Mouse (Mus musculus) lung, postnatal 0 days (tissue): ENCODE measurements at regions not wholly inside any gene's neighbourhood (a gene's known extent, or its start where the extent isn't known, plus 50 kb on each side); places are given as distances from the start of the nearest gene placed in this dataset.

ENCODE experiments used
- ATAC-seq: fragments of 200-750 bp; cut with Nextera tagmentation; 2 replicates; pipeline ENCODE4 v1.8.0; 2017; ENCODE audit warnings: moderate library complexity
- DNase-seq: peaks from one replicate; pipeline ENCODE4 v3.0.0-alpha.2; 2016; ENCODE audit warnings: low spot score
- H3K27ac ChIP-seq: fragments of 300-500 bp; sonication (generic); 2 replicates; pipeline ENCODE4 v1.5.1; 2014; ENCODE audit warnings: antibody characterized with exemption, mild to moderate bottlenecking, low read length, mixed read lengths
- H3K27me3 ChIP-seq: fragments of 300-500 bp; sonication (generic); replicated peaks from 2 replicates; pipeline ENCODE4 v1.6.1; 2014; ENCODE audit warnings: low read length, mixed read lengths; ENCODE audit not compliant: insufficient read depth
- H3K36me3 ChIP-seq: fragments of 300-500 bp; sonication (generic); 2 replicates; pipeline ENCODE4 v1.6.1; 2014; ENCODE audit warnings: low read length, mixed read lengths; ENCODE audit not compliant: insufficient read depth
- H3K4me1 ChIP-seq: fragments of 300-500 bp; sonication (generic); 2 replicates; pipeline ENCODE4 v1.6.1; 2014; ENCODE audit warnings: antibody characterized with exemption, low read depth, low read length, mixed read lengths; ENCODE audit not compliant: insufficient read depth
- H3K4me2 ChIP-seq: fragments of 300-500 bp; sonication (generic); replicated peaks from 2 replicates; pipeline ENCODE4 v1.6.1; 2014; ENCODE audit warnings: low read depth, mild to moderate bottlenecking, low read length, moderate library complexity, mixed read lengths
- H3K4me3 ChIP-seq: fragments of 300-500 bp; sonication (generic); 2 replicates; pipeline ENCODE4 v1.5.1; 2014; ENCODE audit warnings: low read depth, low read length
- H3K9ac ChIP-seq: fragments of 300-500 bp; sonication (generic); replicated peaks from 2 replicates; pipeline ENCODE4 v1.6.1; 2014; ENCODE audit warnings: low read depth, mild to moderate bottlenecking
- H3K9me3 ChIP-seq: fragments of 300-500 bp; sonication (generic); 2 replicates; pipeline ENCODE4 v1.6.1; 2016; ENCODE audit warnings: low read length, mixed read lengths
- CTCF ChIP-seq: IDR thresholded peaks from 2 replicates; pipeline ENCODE4 v1.5.1; 2016; ENCODE audit warnings: antibody characterized with exemption, mild to moderate bottlenecking
- EP300 ChIP-seq: IDR thresholded peaks from 2 replicates; pipeline ENCODE4 v1.6.1; 2016; ENCODE audit warnings: antibody characterized with exemption, mild to moderate bottlenecking, control low read depth
- WGBS: fragments of 180-500 bp; shearing (Covaris S2); extraction: QIAGEN DNeasy Blood & Tissue Kit; methylation state at CpG from one replicate; pipeline ENCODE4 v1.1.7; 2014; 5-methylcytosine and 5-hydroxymethylcytosine counted together

DNA sequence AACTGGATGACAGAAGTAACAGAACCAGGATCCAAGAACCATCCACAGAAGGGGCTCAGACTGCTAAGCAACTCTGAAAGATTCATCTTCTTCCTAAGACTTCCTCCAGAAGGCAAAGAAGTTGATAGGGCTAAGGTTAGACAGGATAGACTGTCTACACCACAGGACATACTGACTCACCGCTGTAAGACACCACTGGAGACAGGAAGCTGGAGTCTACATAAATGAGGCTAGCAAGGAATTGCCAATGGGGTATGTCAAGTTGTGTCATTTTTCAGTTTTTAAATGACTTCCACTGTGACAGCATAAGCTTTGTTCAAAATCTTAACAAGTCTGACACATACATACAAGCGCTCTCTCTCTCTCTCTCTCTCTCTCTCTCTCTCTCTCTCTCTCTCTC is 645.4 kb upstream of the Gm10131 start:
- no peaks in the 10 kb centered on the region for H3K27me3 ChIP-seq
- no peak for ATAC-seq
- H3K9me3 ChIP-seq: no peaks in the 10 kb centered on the region
- no peaks in the 10 kb centered on the region; the same call in 1 of the 2 replicates for H3K4me1 ChIP-seq
- H3K36me3 ChIP-seq: no peaks in the 10 kb centered on the region
- 83% methylated on average over 2 of the region's 2 CpGs for WGBS
- no peak for DNase-seq
- no peak overlapping the region for H3K4me3 ChIP-seq
- TF ChIP-seq EP300 (no peak), CTCF (no peak)
- H3K9ac ChIP-seq: no peak overlapping the region
- no peak overlapping the region for H3K27ac ChIP-seq
- H3K4me2 ChIP-seq: no peak overlapping the region

DNA sequence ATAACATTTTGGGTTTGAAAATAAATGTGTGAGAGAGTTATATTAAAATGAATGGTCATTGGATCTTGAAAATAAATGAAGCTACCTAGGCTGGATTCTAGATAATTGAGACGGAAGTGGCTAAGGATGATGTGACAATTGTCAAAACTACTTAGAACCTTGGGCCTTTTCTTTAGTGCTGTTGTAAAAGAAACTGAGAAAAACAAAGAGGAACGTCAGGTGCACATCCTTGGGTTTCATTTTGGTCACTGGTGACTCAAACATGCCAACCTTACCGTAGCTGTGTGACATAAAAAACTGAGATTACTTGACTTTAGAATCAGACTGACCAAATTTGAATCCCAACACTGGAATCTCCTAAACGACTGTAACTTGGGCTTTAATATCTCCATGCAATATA is 644.6 kb upstream of the Gm10131 start:
- TF ChIP-seq CTCF (no peak), EP300 (no peak)
- ATAC-seq: no peak
- WGBS: 90% methylated on average over 4 of the region's 4 CpGs
- no peaks in the 10 kb centered on the region for H3K9me3 ChIP-seq
- no peaks in the 10 kb centered on the region for H3K27me3 ChIP-seq
- DNase-seq: no peak
- H3K4me2 ChIP-seq: no peak overlapping the region
- H3K27ac ChIP-seq: no peak overlapping the region
- no peak overlapping the region for H3K4me3 ChIP-seq
- no peak overlapping the region for H3K9ac ChIP-seq
- no peaks in the 10 kb centered on the region for H3K4me1 ChIP-seq
- H3K36me3 ChIP-seq: no peaks in the 10 kb centered on the region

DNA sequence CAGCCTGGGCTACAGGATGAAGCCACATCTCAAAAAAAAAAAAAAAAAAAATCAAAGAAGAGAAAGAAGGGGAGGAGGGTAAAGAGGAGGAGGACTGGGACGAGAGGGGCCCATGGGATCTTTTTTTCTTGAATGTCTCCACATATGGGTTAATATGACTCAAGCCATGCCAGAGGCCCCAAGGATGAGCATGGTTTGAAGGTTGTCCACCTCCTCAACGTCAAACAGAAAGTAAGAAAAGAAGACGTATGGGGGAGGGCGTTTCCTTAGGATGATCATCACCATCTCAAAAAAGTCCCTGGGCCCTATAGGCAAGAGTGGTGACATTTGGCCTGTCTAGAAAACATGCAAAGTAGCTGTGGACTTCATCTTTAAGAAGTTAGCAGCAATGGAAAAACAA is 643.9 kb upstream of the Gm10131 start:
- Histone ChIP-seq H3K27me3 (no peaks in the 10 kb centered on the region), H3K9me3 (no peaks in the 10 kb centered on the region), H3K9ac (no peak overlapping the region), H3K36me3 (no peaks in the 10 kb centered on the region), H3K27ac (no peak overlapping the region), H3K4me3 (no peak overlapping the region), H3K4me2 (no peak overlapping the region), H3K4me1 (no peaks in the 10 kb centered on the region)
- no peak for DNase-seq
- 95% methylated on average over 4 of the region's 4 CpGs for WGBS
- ATAC-seq: no peak
- TF ChIP-seq EP300: no peak
- no peak for TF ChIP-seq CTCF

DNA sequence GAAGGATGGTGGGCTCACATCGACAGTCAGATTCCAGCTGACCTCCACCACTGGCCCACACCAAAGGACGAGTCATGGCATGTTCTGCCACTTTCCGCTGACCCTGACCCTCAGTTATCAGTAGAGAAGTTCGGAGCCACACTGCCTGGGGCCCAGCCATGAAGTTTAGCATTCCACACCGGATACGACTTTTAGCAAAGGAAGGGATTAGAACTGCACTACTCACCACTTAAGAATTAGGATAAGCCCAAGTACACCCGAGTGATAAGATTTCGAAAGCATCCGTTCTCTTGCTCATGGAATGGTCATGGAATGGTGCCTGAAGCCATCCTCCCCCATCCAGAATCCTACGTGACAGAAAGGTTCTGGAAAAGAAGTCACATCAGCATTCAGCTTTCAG is 641.5 kb upstream of the Gm10131 start:
- ATAC-seq (no peak), DNase-seq (peak; percentile 13)
- H3K4me3 ChIP-seq: no peak overlapping the region
- no peak overlapping the region for H3K27ac ChIP-seq
- H3K27me3 ChIP-seq: no peaks in the 10 kb centered on the region
- H3K9me3 ChIP-seq: no peaks in the 10 kb centered on the region
- H3K9ac ChIP-seq: no peak overlapping the region
- no peak overlapping the region for H3K4me2 ChIP-seq
- TF ChIP-seq EP300: no peak
- TF ChIP-seq CTCF: no peak
- no peaks in the 10 kb centered on the region for H3K36me3 ChIP-seq
- WGBS: 44% methylated on average over 10 of the region's 10 CpGs
- no peaks in the 10 kb centered on the region for H3K4me1 ChIP-seq

DNA sequence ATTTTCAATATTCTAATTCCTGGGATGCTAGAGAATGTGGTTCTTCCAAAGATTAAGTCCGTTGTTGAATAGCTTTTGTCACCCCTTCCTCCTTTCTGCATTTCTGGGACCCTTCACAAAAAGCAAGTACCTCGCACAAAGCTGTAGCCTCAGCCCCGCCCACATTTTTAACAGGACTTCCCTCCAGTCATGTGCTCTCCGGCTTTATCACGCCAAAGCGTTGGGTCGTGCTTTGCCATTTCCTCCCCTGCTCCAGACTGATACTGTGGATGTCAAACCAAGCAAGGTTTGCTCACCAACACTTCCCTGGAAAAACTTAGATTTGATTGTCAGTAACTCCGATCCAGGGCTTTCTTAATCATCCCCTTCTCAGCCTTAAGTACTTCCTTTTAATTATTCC is 637.0 kb upstream of the Gm10131 start:
- Histone ChIP-seq H3K4me2 (no peak overlapping the region), H3K27ac (no peak overlapping the region), H3K36me3 (no peaks in the 10 kb centered on the region), H3K9me3 (no peaks in the 10 kb centered on the region), H3K9ac (no peak overlapping the region), H3K4me3 (no peak overlapping the region), H3K4me1 (no peaks in the 10 kb centered on the region), H3K27me3 (no peaks in the 10 kb centered on the region)
- TF ChIP-seq CTCF: no peak
- no peak for TF ChIP-seq EP300
- no peak for ATAC-seq
- 76% methylated on average over 8 of the region's 8 CpGs for WGBS
- no peak for DNase-seq

DNA sequence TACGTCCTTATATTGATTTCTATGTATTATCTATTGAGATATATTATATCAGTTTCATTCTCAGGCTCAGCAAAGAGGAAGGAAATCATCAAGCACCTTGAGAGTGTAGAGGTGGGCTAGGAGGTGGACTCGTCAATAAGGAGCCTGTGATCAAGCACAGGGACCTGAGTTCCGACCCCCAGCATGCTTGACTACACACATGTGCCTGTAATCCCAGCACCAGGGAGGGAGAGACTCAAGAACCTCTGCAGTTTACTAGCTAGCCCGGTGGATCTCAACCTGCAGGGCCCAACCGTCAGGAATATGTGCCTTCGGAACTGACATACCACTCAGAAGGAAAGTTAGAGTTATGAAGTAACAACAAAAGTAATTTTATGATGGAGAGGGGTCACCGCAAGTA is 634.2 kb upstream of the Gm10131 start:
- Histone ChIP-seq H3K9ac (no peak overlapping the region), H3K27me3 (no peaks in the 10 kb centered on the region), H3K9me3 (no peaks in the 10 kb centered on the region), H3K27ac (no peak overlapping the region), H3K36me3 (no peaks in the 10 kb centered on the region), H3K4me3 (no peak overlapping the region), H3K4me1 (no peaks in the 10 kb centered on the region), H3K4me2 (no peak overlapping the region)
- TF ChIP-seq EP300: no peak
- no peak for TF ChIP-seq CTCF
- DNase-seq (no peak), ATAC-seq (no peak)
- 93% methylated on average over 7 of the region's 7 CpGs for WGBS

DNA sequence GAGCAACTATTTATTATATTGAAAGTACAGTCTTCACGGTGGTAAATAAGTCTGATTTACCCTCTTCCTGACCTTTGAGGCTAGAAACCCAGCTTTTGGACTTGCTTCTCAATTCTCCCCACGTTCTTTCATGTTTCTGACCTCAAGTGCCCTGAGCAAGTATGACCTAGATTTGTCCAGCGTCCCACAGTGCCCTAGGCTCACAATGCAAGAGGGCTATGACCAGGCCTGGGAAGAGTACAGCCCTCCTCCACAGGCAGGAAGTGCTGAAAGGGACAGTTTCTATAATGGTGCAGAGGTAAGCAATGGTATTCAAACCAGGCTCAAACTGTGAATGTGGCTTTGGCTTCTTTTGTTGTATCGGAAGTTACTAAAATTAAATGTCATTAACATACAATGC is 633.1 kb upstream of the Gm10131 start:
- 46% methylated on average over 4 of the region's 4 CpGs for WGBS
- Histone ChIP-seq H3K4me2 (no peak overlapping the region), H3K9ac (no peak overlapping the region), H3K36me3 (no peaks in the 10 kb centered on the region), H3K27me3 (no peaks in the 10 kb centered on the region), H3K4me1 (no peaks in the 10 kb centered on the region), H3K27ac (no peak overlapping the region), H3K9me3 (no peaks in the 10 kb centered on the region), H3K4me3 (no peak overlapping the region)
- TF ChIP-seq EP300: no peak
- no peak for ATAC-seq
- DNase-seq: no peak
